Mouse (Mus musculus) cerebellum, adult (tissue): ENCODE results near the gene 1190005I06Rik.

Experiments used
- ATAC-seq: cut with Nextera tagmentation; 2 replicates; pipeline ENCODE4 v1.9.2; 2017; ENCODE audit warnings: mild to moderate bottlenecking, moderate library complexity, mixed read lengths; ENCODE audit not compliant: insufficient number of reproducible peaks, low FRiP score, low TSS enrichment

The 1190005I06Rik gene

DNA sequence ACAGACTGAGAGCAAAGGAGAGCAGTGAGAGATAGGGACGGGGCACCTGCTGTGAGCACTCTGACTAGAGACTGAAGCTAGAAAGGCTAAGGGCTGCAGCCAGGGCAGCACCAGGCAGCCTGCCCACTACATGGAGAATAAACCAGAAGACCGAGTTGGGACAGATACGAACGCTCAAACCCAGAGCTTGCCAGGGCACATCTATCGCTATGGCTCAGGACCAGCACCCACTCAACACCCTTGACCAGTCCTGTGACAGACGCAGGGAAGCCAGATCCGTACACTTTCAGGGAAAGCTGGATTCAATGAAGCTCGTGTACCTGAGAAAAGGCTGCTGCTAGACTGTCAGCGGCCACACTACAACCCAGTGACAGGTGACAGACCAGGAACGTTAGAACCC lies 61.9 kb downstream of the 1190005I06Rik start:
- no peak for ATAC-seq

DNA sequence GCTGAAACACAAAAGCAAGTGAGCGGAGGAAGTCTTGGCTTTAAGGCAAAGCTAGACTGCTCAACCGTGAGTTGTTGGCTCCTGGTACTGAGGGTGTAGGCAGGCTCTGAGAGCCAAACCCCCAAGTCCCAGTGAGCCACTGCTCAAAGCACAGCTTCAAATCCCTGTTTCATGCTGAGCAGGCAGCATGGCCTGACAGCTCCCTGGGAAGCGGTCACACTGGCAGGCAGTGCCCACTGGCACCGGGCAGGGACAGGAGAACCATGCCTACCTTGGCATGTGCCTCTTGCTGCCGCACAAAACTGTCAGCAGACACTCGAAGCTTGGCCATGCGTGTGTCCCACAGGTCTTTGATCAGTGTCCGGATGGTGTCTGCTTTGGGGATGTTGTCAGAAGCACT lies 65.6 kb downstream of the 1190005I06Rik start:
- no peak for ATAC-seq

DNA sequence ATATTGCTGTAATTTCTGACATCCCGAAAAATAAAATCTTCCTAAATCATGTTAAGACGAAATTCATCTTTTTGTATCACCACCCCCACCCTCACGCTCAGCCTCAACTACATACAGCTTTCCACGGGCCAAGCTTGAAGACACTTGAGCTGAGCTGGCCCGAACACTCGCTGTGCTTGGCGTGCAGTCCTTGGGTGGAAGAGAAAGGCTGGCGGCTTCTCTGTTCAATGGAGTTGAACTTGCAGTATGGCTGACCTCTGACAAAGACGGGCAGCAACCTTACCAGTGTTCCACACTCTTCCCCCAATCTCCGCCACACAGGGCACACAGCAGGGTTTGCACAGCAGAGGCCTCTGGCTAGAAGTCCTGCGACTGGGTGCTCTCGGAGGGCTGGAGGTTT lies 66.1 kb downstream of the 1190005I06Rik start:
- ATAC-seq: no peak

DNA sequence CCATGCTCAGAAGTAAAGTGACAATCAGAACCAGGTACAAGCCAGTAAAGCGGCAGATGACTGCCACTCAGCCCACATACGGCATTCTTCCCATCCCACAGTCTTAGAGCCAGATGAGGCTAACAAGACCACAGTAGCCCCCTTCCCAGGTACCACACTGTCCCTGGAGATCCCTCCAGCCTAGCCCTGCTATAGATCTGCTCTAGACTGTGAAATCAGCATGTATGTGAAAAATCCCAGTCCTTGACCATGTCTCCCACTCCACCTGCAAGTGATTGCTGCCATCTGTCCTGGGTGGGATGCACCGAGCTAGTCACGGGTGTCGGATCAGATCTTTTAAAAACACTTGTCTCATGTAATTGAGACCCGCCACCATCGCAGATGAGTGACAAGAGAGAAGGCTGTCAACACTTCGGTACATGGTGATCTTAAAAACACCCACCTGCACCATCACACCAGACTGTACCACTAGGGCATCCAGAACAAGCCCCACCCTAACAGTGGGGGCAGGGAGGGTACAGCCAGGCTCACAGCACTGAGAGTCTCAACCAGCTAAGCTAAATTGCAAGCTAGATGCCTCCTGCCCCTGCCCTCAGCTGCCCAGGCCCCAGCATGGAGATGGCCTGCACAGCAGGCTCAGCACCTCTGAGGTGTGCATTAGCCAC lies 67.0 kb downstream of the 1190005I06Rik start:
- ATAC-seq: no peak

DNA sequence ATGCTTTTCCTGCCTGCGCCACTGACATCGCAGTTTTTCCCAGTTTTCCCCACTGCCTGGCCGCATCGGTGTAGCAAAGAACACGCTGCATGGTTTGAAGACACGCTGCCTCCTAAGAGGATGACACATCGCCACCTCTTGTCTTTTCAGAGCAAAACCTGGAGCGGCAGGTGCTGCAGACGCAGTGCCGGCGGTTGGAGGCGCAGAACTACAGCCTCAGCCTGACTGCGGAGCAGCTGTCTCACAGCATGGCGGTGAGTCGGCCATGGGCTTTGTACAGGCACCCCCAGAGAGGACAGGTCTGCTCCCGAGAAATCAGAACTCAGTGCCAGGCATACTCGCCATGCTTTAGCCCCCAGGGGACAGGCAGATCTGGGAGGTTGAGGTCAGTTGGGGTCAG lies 69.6 kb downstream of the 1190005I06Rik start:
- ATAC-seq: no peak

DNA sequence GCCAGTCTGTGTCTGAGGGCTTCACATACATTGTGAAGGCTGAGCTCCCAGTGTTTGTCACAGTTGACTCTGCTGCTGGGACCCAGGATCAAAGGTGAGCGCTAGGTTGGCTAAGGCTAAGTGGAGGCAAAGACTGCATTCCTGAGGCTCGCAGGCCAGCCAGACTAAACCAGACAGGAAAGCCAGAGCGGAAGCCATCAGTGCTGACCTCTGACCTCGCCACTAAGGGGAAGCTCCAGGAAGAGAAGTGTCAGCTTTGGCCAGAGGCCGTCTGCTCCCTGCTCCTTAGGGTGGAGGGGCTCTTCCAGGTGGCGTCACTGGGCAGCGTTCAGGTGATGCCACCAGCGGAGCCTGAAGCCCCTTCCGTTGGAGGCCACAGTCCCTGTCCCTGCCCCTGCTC lies 71.6 kb downstream of the 1190005I06Rik start:
- no peak for ATAC-seq

DNA sequence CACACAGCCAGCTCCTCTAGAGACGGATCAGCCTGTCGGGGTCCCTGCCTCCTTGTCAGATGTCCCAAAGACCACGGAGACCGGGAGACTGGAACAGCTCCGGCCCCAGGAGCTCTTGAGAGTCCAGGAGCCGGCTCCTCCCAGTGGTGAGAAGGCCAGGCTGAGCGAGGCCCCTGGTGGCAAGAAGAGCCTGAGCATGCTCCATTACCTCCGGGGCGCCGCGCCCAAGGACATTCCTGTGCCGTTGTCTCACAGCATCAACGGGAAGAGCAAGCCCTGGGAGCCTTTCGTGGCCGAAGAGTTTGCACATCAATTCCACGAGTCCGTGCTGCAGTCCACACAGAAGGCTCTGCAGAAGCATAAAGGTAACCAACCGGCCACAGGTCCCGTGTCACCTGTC lies 72.5 kb downstream of the 1190005I06Rik start:
- ATAC-seq: no peak

DNA sequence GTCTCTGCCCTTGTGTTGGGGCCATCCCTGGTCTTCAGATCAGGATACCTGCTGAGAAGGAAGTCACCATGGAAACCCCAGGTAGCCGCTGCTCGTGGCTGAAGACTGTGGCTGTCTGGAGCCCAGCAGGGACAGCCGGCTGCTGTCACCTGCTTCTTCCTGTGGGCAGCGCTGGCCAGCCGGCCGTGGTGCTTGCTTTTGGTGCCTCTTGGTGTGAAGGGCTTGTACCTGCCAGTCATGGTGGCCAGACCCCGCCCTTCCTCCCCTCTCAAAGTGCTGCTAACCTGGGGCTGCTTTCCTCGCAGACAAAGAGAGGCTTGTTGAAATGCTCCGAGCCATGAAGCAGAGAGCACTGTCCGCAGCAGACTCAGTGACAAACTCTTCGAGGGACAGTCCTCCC lies 73.6 kb downstream of the 1190005I06Rik start:
- ATAC-seq: no peak

DNA sequence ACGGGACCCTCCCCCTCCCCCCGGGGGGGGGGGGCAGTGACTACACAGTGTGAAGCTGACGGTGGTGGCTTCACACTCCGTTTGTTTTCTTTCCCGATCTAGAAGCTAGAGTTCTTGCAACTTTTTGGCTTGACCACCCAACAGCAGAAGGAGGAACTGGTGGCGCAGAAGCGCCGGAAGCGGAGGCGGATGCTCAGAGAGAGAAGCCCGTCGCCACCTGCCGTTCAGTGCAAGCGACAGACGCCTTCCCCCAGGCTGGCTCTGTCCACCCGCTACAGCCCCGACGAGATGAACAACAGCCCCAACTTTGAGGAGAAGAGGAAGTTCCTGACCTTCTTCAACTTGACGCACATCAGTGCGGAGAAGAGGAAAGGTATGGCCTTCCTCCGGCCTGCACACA lies 74.9 kb downstream of the 1190005I06Rik start:
- no peak for ATAC-seq

DNA sequence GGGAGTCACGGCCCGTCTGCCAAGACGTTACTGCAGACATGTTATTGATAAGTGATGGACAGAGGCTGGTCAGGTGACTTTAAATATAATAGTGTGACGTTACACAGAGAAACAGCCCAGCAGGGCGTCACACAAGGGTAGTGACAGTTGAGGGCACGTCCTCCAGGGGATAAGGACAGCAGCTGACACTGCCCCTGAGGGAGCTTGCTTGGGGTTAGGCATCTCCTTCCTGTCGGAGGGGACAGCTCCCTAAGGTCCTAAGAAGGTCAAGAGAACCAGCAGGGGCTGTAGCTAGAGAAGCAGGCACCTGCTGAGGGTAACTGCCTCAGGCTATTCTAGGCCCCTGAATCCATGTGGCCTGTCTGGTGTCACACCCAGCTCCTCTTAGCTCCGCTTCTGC lies 75.9 kb downstream of the 1190005I06Rik start:
- ATAC-seq: no peak

DNA sequence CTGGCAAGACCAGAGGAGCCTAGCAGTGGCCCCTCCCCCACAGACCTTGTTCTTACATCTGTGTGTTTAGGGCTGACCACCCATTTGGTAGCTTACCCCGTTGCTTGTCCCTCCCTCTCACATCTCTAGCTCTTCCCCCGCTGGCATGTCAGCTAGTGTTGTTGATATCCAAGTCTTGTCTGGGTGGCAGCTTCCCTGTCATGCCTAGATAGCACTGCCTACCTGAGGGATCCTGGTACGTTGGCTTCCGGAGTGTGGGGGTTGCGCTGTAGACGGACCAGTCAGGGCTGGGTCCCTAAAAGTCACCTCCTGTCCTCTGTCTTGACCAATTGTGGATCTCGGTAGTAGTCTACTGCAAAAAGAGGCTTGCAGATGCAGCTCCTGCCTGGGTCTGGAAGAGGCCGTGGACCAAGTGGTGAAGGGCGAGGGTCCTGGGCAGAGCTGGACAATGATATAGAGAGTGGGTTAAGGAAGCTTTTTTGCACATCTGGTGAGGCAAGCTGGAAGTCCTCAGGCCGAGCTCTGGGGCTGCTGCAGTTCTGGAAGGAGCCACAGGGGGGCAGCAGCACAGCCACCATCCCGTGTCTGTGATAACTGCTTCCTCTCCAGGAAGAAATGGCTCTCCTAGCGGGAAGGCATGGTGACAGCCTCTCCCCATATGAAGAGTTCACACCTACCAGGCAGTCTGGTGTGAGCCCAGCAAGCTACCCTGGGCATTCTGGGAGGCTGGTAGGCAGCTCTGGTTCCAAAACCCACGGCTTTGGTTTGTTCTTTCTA lies 77.3 kb downstream of the 1190005I06Rik start:
- no peak for ATAC-seq

DNA sequence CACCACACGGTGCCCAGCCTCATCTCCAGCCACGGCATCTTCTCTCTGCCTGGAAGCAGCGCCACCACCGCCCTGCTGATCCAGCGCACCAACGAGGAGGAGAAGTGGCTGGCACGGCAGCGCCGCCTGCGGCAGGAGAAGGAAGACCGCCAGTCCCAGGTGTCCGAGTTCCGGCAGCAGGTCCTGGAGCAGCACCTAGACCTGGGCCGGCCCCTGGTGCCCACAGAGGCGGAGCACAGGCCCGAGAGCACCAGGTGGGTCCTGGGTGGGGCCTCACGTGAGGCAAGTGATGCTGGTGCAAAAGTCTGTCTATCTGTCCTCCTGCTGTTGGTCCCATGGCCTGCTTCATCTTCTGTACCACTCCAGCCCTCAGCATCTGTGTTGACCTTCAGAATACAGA lies 78.3 kb downstream of the 1190005I06Rik start:
- ATAC-seq: no peak

DNA sequence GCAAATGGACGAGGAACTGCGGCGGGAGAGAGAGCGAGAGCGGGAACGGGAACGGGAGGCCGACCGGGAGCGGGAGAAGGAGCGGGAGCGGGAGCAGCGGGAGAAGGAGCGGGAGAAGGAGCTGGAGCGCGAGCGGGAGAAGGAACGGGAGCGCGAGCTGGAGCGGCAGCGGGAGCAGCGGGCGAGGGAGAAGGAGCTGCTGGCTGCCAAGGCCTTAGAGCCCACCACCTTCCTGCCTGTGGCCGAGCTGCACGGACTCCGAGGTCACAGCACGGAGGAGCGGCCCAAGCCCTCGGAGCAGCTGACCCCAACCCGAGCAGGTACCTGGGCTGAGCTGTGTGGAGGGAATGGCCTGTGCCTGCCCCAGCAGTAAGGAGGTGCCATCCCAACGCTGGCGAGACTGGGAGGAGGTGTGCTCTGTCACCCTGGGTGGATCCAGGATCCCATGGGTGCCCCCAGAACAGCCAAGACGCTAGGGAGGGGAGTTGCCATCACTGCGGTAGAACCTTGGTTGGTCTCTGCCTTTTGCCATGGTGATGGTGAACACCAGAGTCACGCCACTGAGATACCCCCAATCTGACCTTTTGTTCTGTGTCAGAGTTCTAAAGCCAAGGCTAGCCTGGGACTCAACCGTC lies 79.2 kb downstream of the 1190005I06Rik start:
- no peak for ATAC-seq

DNA sequence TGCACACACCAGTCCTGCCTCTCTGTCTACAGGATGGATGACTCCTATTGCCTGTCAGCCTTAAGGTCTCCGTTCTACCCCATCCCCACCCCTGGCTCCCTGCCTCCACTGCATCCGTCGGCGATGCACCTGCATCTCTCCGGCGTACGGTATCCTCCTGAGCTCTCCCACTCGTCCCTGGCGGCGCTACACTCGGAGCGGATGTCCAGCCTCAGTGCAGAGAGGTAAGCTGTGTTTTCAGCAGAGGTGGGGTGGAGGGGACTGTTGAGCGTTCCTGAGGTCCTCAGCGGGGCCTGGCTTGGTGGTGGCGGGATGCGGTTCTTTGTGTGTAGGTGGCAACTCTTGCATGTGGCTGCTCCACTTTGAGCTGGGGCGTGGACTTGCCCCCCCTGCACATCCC lies 79.7 kb downstream of the 1190005I06Rik start:
- ATAC-seq: no peak

DNA sequence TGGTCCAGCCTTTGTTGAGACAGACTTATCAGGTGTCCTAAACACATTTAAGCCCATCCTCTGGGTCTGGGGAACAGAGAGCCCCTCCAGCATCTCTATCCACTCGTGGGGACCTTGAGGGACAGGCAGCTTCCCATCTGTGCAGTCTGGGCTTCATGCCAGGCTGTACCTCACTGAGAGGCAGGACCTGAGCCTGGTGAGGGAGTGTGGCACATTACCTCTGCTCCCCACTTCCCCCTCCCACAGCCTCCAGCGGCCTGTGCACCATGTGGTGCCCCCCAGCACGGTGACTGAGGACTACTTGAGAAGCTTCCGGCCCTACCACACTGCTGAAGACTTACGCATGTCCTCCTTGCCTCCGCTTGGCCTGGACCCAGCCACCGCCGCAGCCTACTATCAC lies 80.8 kb downstream of the 1190005I06Rik start:
- 0 out of 2 replicates have a peak, but pooled peaks have one; percentile 15 for ATAC-seq

DNA sequence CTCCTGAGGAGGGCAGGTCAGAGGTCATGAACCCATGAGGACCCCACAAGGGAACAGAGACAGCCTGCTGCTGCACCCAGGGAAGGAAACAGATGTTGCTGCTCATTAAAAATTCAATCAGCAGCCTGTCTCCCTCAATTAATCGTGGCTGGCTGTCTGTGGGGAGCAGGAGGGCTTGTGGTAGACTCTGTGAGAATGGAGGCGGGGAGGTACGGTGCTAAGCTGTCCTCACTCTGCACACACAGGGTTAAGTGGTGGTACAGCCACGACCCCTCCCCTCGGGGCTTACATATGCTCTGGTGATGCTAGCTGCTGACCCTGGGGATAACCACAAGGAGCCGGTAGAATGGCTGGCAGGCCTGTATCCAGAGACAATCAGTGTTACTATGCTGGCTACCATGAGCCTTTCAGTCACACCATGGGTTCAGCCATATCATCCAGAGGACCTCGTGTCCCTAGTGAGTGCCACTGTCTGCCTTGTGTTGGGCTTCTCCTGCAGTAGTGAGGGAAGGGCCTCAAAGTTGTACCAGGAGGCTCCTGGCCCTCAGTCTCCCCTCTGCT lies 82.2 kb downstream of the 1190005I06Rik start:
- ATAC-seq: no peak

DNA sequence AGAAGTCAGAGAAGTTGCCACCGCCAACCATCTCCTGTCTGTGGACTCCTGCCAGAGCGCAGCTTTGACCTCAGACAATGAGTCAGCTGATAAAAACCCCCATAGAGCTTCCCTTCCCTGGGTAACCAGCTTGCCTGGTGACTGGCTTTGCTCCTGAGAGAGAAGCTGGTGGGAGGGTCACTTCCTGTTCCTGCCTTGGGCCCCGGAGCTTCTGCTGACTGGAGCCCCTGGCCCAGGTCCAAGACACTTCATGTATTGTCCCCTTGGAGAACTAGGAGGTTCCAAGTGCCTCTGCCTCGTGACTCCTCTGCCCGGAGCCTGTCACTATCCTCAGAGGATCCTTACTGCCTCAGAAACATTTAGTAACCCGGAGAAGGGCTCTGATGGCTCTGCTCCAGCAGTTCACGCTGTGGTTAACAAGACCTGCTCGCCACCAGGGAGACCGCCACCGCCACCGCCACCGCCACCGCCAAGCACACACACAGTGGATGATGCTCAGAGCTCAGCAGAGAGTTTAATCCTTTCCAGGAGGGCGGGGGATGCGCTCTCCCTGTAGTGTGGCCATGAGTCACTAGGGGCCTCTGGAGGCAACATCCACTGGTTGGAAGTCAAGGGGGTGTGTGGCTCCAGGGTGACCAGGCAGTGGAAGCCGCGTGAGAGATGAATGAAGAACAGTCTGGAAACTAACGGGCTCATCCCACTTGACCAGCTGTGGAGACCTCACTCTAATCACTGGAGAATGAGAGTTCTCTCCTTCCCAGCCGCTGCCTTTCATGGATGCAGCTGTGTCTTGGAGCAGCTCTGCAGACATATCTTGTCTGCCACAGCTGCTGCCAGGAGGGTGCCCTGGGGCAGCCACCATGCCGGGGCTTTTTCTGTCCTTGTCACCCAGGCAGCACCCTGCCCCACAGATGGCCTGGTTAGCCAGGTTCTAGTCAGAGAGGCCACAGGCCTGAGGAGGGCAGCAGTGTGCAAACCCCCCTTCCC lies 83.3 kb downstream of the 1190005I06Rik start:
- 0 out of 2 replicates have a peak, but pooled peaks have one; percentile 14 for ATAC-seq

DNA sequence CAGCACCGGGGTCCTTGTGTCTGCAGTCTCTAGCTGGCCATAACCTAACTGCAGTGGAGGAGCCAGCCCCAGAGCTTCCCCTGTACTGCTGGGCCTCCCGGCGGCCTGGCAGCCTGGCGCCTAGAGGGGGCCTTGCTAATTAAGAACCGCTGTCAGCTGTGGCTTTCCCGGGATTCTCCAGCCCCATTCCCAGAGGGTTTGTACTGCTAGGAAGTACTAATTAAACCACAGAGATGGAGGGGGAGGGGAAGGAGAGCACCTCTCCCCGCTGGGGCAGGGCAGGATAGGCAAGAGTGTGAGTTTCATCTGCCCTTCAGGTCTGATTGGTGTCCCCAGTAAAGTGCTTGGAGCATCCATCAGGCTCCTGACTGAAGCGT lies 84.1 kb downstream of the 1190005I06Rik start:
- ATAC-seq: no peak

DNA sequence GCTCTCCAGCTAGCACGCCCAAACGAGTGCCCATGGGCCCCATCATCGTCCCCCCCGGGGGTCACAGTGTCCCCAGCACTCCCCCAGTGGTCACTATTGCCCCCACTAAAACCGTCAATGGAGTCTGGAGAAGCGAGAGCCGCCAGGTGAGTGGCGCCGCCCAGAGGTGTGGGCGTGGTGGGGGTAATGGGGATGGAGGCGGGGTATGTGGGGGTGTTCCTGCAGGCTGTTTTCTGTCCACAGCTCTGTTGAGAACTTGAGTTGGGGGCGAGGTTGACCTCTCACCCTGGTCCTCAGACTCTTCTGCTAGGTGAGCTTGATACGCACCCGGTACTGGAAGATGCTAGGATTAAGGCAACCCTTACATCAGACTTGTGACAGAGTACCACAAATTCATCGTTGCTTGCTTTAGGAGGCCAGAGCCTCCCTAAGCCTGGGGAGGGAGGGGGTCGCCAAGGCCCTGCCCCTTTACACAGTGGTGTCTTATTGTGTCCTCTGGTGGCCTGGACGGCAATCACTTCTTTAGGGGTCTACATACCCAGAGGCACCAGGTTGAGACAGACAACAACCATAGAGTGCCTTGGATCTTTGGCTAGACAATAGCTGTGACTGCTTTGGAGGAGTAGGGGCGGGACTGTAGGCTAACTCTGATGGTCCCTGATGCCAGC lies 84.6 kb downstream of the 1190005I06Rik start:
- ATAC-seq: no peak
